Mouse (Mus musculus) MEL (cell line): ENCODE data around the gene Pip4k2b.

Source experiments
- CHD1 ChIP-seq: IDR thresholded peaks from 2 replicates; pipeline ENCODE4 v1.6.1; 2012; ENCODE audit warnings: low read depth, mild to moderate bottlenecking, inconsistent platforms, low read length, improper control_type of control experiment
- CTCF ChIP-seq, 3 experiments: IDR thresholded peaks in 2 of 3; conservative IDR thresholded peaks in 1 of 3; 2 replicates each; pipeline ENCODE4 v1.5.1; 2011 to 2012; ENCODE audit warnings: low read length in 3 of 3, low read depth in 2 of 3, mild to moderate bottlenecking in 2 of 3, improper control_type of control experiment in 1 of 3, inconsistent platforms in 1 of 3, mixed read lengths in 1 of 3, moderate library complexity in 1 of 3; ENCODE audit not compliant: control insufficient read depth in 1 of 3, insufficient read depth in 1 of 3, poor library complexity in 1 of 3, severe bottlenecking in 1 of 3
- EP300 ChIP-seq, 2 experiments: IDR thresholded peaks; 2 replicates each; pipeline ENCODE4 v1.6.1; 2011; ENCODE audit warnings: improper control_type of control experiment in 2 of 2, low read length in 2 of 2, low read depth in 1 of 2, mild to moderate bottlenecking in 1 of 2
- GABPA ChIP-seq: IDR thresholded peaks from 2 replicates; pipeline ENCODE4 v1.6.1; 2012; ENCODE audit warnings: low read depth, mild to moderate bottlenecking, inconsistent platforms, low read length, improper control_type of control experiment, moderate library complexity
- HCFC1 ChIP-seq: IDR thresholded peaks from 2 replicates; pipeline ENCODE4 v1.6.1; 2012; ENCODE audit warnings: low read depth, mild to moderate bottlenecking, inconsistent platforms, low read length, improper control_type of control experiment, moderate library complexity
- MAFK ChIP-seq: IDR thresholded peaks from 2 replicates; pipeline ENCODE4 v1.6.1; 2011; ENCODE audit warnings: low read depth, mild to moderate bottlenecking, low read length, improper control_type of control experiment, borderline replicate concordance
- MAX ChIP-seq: IDR thresholded peaks from 2 replicates; pipeline ENCODE4 v1.6.1; 2011; ENCODE audit warnings: low read length, improper control_type of control experiment
- MAZ ChIP-seq: IDR thresholded peaks from 2 replicates; pipeline ENCODE4 v1.6.1; 2012; ENCODE audit warnings: low read depth, mild to moderate bottlenecking, inconsistent platforms, low read length, improper control_type of control experiment
- POLR2A ChIP-seq, 2 experiments: IDR thresholded peaks; 2 replicates each; pipeline ENCODE4 v1.6.1; 2011 to 2012; ENCODE audit warnings: low read length in 2 of 2, mild to moderate bottlenecking in 2 of 2, control low read depth in 1 of 2, improper control_type of control experiment in 1 of 2, low read depth in 1 of 2, moderate library complexity in 1 of 2; ENCODE audit not compliant: control insufficient read depth in 1 of 2, insufficient read depth in 1 of 2, poor library complexity in 1 of 2
- SMC3 ChIP-seq: IDR thresholded peaks from 2 replicates; pipeline ENCODE4 v1.6.1; 2011; ENCODE audit warnings: low read depth, low read length, improper control_type of control experiment
- USF1 ChIP-seq: IDR thresholded peaks from 2 replicates; pipeline ENCODE4 v1.6.1; 2014; ENCODE audit warnings: low read depth, mild to moderate bottlenecking, inconsistent platforms, low read length, improper control_type of control experiment, moderate library complexity
- ZC3H11A ChIP-seq: IDR thresholded peaks from 2 replicates; pipeline ENCODE4 v1.6.1; 2012; ENCODE audit warnings: low read depth, mild to moderate bottlenecking, inconsistent platforms, low read length, improper control_type of control experiment

DNA sequence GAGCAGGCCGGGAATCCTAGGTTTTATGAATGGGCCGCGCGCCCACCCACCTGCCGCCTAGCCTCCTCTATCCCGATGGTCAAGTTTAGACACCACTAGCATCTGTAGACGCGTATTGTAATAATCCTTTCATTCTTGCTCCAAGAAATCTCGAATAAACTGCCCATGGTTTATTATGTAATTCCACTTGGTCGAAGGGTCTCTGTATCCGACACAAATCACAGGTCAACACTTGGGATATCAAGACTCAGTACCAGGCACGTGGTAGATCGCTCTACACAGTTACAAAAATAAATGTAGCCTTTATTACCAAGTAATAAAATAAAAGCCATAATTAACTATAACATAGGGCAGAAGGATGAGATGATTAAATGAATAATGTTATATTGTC lies 822 bp upstream of the Pip4k2b start:
- TF ChIP-seq CTCF (IDR thresholded peaks at IDR 0.05 in 2 of 3, conservative IDR thresholded peaks at IDR 0.05 in 1 of 3; ENCODE audit: control insufficient read depth in 1 of 3, insufficient read depth in 1 of 3, low read depth in 2 of 3, low read length in 3 of 3, poor library complexity in 1 of 3, severe bottlenecking in 1 of 3) (no peak), EP300 (IDR thresholded peaks at IDR 0.05; ENCODE audit: low read depth in 1 of 2, low read length in 2 of 2) (no peak), CHD1 (no peak), HCFC1 (no peak), MAZ (no peak), GABPA (no peak), POLR2A (IDR thresholded peaks at IDR 0.05; ENCODE audit: control insufficient read depth in 1 of 2, insufficient read depth in 1 of 2, low read depth in 1 of 2, low read length in 2 of 2, poor library complexity in 1 of 2) (no peak), ZC3H11A (no peak), MAFK (no peak), USF1 (no peak), SMC3 (no peak), MAX (no peak)
